Mouse (Mus musculus) intestine, embryonic 14.5 days (tissue): ENCODE measurements at regions not wholly inside any gene's neighbourhood (a gene's known extent, or its start where the extent isn't known, plus 50 kb on each side); places are given as distances from the start of the nearest gene placed in this dataset.
A peak's percentile ranks its signal among the peaks of the same experiment; 100 is the strongest.

Experiments used
- ATAC-seq: fragments of 200-750 bp; cut with Nextera tagmentation; replicated peaks from 2 replicates; pipeline ENCODE4 v1.8.0; 2017; ENCODE audit warnings: low read depth, moderate number of reproducible peaks, moderate TSS enrichment, moderate library complexity; ENCODE audit not compliant: low FRiP score, low TSS enrichment
- DNase-seq: peaks from one replicate; pipeline ENCODE4 v3.0.0-alpha.2; 2018; ENCODE audit warnings: low spot score
- H3K27ac ChIP-seq: fragments of 300-500 bp; sonication (generic); 2 replicates; pipeline ENCODE4 v1.5.1; 2014; ENCODE audit warnings: low read depth, mild to moderate bottlenecking, control low read depth
- H3K27me3 ChIP-seq: fragments of 300-500 bp; sonication (generic); replicated peaks from 2 replicates; pipeline ENCODE4 v1.6.1; 2014; ENCODE audit warnings: low read length, control low read depth; ENCODE audit not compliant: control insufficient read depth, insufficient read depth
- H3K36me3 ChIP-seq: fragments of 300-500 bp; sonication (generic); 2 replicates; pipeline ENCODE4 v1.6.1; 2014; ENCODE audit warnings: low read length, control low read depth; ENCODE audit not compliant: control insufficient read depth, insufficient read depth
- H3K4me1 ChIP-seq: fragments of 300-500 bp; sonication (generic); replicated peaks from 2 replicates; pipeline ENCODE4 v1.6.1; 2014; ENCODE audit warnings: low read length, control low read depth, mixed read lengths; ENCODE audit not compliant: control insufficient read depth, insufficient read depth
- H3K4me2 ChIP-seq: fragments of 300-500 bp; sonication (generic); 2 replicates; pipeline ENCODE4 v1.6.1; 2014; ENCODE audit warnings: low read length
- H3K4me3 ChIP-seq: fragments of 300-500 bp; sonication (generic); 2 replicates; pipeline ENCODE4 v1.5.1; 2014; ENCODE audit warnings: low read depth, low read length, control low read depth, mixed read lengths
- H3K9ac ChIP-seq: fragments of 300-500 bp; sonication (generic); 2 replicates; pipeline ENCODE4 v1.6.1; 2014; ENCODE audit warnings: mild to moderate bottlenecking, low read length
- H3K9me3 ChIP-seq: fragments of 300-500 bp; sonication (generic); 2 replicates; pipeline ENCODE4 v1.6.1; 2016; ENCODE audit warnings: low read length, control low read depth; ENCODE audit not compliant: control insufficient read depth
- WGBS: fragments of 180-500 bp; shearing (Covaris S2); extraction: QIAGEN DNeasy Blood & Tissue Kit; methylation state at CpG from one replicate; pipeline ENCODE4 v1.1.7; 2014; 5-methylcytosine and 5-hydroxymethylcytosine counted together

DNA sequence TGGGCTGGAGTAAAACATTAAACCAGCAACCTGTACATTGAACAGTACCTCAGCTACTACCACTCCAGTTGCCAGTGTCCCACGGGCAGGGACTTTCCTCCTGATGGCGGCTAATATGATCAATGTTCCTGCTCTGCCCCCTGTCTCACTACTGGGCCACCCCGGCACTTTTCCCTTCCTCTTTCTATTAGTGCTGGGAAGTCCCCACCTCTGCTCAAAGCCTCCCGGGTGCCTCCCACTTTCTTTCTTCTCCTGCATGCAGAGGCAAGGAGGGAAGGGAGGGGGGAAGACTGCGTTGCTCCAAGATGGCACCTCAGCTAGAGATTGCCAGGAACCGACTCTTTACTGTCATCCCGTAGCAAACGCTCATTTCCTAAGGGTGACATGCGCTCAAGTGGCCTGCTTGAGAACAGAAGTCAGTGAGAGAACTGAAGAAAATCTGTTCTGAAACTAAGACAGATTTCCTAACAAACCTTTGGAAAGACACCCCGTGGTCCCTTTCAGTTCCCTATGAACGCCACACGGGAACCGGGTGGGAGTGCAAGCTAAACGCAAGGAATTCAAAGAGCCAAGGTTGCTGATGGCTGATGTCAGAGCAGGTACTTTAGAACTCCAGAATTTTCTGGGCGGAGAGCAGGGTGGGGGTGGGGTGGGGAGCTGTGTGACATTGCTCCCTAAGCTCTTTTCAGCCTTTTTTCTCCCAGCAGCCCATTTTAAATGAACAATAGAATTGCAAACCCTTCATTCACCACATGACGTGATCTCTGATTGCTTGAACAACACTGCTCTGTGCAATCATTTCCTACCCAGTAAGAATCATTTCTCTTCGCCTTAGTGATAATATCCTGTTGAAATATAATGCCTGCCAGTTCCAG, 96.2 kb upstream of the Med14 start:
- peak overlapping the region; percentile 25 for H3K4me3 ChIP-seq
- peak overlapping the region; percentile 41 for H3K9ac ChIP-seq
- H3K36me3 ChIP-seq: no peaks in the 10 kb centered on the region
- peak overlapping the region; percentile 71 for H3K27ac ChIP-seq
- H3K4me1 ChIP-seq: no peaks in the 10 kb centered on the region
- ATAC-seq (no peak), DNase-seq (peak; percentile 70)
- 0 out of 2 replicates have a peak, but pooled peaks cover 2% of the 10 kb centered on the region for H3K27me3 ChIP-seq
- H3K4me2 ChIP-seq: peak overlapping the region; percentile 44
- WGBS: 21% methylated on average over 17 of the region's 17 CpGs
- no peaks in the 10 kb centered on the region for H3K9me3 ChIP-seq

DNA sequence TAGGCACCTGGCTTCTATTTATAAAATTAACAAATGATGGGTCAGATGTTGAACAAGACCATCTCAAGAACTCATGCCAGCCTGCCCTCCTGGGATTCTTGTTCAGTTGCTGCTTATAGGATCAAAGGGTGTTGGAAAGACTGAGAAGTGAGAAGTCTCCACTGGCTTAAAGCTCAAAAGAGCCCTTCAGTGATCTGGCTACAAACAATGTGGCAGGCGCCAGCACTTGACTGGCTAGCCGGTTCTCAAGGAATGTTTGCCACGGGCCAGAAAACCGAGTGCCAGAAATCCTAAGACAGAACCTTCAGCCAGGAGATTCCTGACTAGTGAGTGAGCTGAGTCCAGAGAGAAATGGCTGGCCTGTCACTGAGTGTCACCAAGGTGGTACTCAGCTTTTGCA, 93.6 kb upstream of the Med14 start:
- no peak for ATAC-seq
- no peak for DNase-seq
- Histone ChIP-seq H3K27ac (no peak overlapping the region), H3K4me3 (no peak overlapping the region), H3K36me3 (no peaks in the 10 kb centered on the region), H3K4me1 (no peaks in the 10 kb centered on the region), H3K4me2 (no peak overlapping the region), H3K27me3 (0 out of 2 replicates have a peak, but pooled peaks cover 2% of the 10 kb centered on the region), H3K9ac (no peak overlapping the region), H3K9me3 (no peaks in the 10 kb centered on the region)
- 67% methylated on average over 4 of the region's 4 CpGs for WGBS

DNA sequence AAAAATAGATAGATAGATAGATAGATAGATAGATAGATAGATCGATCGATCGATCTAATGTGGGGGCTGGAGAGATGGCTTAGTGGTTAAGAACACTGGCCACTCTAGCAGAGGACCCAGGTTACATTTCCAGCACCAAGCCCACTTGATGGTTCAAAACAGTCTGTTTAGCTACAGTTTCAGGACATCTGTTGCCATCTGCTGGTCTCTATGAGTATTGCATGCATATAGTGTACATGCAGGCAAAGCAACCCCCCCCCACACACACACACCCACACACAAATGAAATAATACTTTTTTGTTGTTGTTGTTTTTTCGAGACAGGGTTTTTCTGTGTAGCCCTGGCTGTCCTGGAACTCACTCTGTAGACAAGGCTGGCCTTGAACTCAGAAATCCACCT, 89.8 kb upstream of the Med14 start:
- Histone ChIP-seq H3K36me3 (no peaks in the 10 kb centered on the region), H3K4me2 (no peak overlapping the region), H3K4me1 (no peaks in the 10 kb centered on the region), H3K27me3 (0 out of 2 replicates have a peak, but pooled peaks cover 2% of the 10 kb centered on the region), H3K4me3 (no peak overlapping the region), H3K9me3 (no peaks in the 10 kb centered on the region), H3K27ac (no peak overlapping the region), H3K9ac (no peak overlapping the region)
- WGBS: 72% methylated on average over 4 of the region's 4 CpGs
- DNase-seq: no peak
- no peak for ATAC-seq

DNA sequence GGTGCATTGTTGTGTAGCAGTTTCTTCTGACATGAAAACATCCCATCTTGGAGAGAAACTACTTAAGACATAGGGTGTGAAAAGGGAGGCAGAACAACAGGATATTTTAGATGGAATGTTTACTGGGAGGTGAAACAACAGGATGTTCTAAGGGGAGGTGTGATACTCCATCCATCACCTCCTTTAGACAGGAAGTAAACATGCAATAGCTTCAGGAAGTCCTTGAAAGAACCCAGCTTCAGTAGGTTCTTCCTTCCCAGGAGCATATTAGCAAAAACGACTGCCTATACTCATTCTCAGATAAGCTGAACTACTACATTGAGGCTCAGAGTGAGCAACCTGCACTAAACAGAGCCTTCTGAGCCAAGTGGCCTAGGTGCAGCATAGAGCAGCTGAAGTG, 82.6 kb upstream of the Med14 start:
- no peak for DNase-seq
- H3K27ac ChIP-seq: no peak overlapping the region
- no peaks in the 10 kb centered on the region for H3K9me3 ChIP-seq
- H3K9ac ChIP-seq: no peak overlapping the region
- H3K27me3 ChIP-seq: no peaks in the 10 kb centered on the region
- no peaks in the 10 kb centered on the region; the same call in 1 of the 2 replicates for H3K4me1 ChIP-seq
- ATAC-seq: no peak
- no peak overlapping the region for H3K4me2 ChIP-seq
- H3K36me3 ChIP-seq: no peaks in the 10 kb centered on the region
- 22% methylated on average over 1 of the region's 1 CpGs for WGBS
- H3K4me3 ChIP-seq: no peak overlapping the region

DNA sequence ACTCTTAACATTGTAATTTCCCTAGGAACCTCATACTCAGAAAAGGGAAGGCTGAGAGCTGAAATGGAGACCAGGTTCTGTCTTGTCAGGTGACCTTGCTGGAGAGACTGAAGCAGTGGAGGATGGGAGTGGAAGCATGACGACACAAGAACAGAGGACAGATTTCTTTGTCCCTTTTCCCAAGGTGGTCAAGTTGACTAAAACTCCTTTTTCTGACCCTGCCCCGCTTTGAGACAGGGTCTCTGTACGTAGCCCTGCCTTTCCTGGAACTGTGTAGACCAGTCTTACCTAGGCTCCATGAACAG, 79.1 kb upstream of the Med14 start:
- H3K4me3 ChIP-seq: no peak overlapping the region
- ATAC-seq (no peak), DNase-seq (no peak)
- no peaks in the 10 kb centered on the region for H3K36me3 ChIP-seq
- no peaks in the 10 kb centered on the region for H3K27me3 ChIP-seq
- H3K27ac ChIP-seq: 0 out of 2 replicates have a peak overlapping the region, but pooled peaks have one; percentile 70
- H3K4me2 ChIP-seq: no peak overlapping the region
- no peak overlapping the region for H3K9ac ChIP-seq
- WGBS: 81% methylated on average over 3 of the region's 3 CpGs
- H3K9me3 ChIP-seq: no peaks in the 10 kb centered on the region
- peaks cover 4% of the 10 kb centered on the region; the same call in 1 of the 2 replicates for H3K4me1 ChIP-seq

DNA sequence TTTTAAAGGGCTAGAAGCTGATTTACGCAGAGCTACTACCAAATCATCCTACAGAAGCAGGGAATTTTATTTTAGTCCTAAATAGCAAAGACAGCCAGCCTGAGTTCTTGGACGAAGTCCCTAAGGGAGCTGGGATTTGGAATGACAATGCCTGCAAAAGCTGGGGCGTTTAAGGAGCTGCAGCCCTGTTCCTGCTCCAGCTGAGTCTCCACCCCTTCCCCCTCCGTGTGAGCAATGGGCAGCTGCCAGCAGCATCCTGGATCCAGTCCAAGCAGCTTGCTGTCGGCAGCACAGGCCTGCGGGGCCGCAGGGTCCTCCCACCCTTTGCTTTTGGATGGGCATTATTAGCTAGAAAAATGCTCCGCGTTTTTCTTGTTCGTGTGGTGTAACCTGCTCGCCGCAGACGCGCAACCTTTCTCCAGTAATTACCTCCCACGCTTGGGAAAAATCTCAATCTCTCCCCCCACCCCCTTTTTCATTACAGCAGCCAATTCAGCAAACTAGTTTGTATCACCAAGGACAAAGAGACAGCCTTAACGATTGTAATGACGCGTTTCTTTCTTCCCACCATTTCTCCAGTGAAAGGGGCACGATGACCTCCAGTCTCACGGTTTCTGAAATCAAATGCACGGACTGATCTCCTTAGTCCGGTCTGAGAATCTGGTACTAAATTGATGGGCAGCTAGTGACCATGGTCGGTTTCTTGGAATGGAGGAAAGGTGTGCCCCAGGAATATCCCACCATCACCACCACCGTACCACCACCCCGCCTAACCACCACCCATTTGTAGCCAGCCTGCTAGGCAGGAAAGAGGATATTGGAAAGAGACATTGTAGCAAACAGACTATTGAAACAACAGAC, 78.5 kb upstream of the Med14 start:
- no peaks in the 10 kb centered on the region for H3K36me3 ChIP-seq
- H3K9me3 ChIP-seq: no peaks in the 10 kb centered on the region
- no peaks in the 10 kb centered on the region for H3K27me3 ChIP-seq
- H3K9ac ChIP-seq: 0 out of 2 replicates have a peak overlapping the region, but pooled peaks have one; percentile 3
- ATAC-seq: peak; percentile 79; the same call in 1 of the 2 replicates
- peak; percentile 76 for DNase-seq
- H3K4me2 ChIP-seq: peak overlapping the region; percentile 42
- H3K27ac ChIP-seq: peak overlapping the region; percentile 70
- WGBS: 18% methylated on average over 25 of the region's 25 CpGs
- H3K4me1 ChIP-seq: peaks cover 4% of the 10 kb centered on the region; the same call in 1 of the 2 replicates
- peak overlapping the region; percentile 15 for H3K4me3 ChIP-seq

DNA sequence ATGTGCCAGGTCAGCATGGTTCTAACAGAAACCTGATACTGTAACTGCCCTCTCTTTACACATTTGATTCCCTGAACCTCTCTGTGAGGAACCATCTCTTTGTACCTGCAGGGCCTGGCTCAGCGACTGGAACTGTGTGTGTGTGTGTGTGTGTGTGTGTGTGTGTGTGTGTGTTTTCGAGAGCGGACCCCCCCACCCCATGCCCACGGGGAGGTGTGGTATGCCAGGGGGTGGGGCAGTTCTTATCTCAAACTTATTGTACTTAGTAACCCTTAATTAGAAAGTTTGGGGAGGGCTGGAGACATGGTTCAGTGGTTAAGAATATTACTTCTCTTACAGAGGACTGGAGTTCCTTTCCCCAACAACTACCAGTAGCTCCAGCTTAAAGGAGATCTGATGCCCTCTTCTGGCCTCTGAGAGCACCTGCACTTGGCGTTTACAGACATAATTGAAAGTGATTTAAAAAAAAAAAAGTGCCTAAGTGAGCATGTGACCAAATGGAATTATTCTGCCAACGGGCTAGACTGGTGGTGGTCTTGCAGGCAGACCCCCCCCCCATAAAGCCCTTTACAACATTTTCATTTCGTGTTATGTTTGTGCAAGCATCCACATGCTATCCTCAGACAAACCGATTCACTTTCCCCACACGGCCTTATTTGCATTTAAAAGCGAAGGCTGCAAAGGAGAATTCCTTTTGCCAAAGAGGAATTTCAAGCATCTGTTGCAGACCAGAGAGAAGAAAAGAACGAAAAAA, 77.7 kb upstream of the Med14 start:
- WGBS: 25% methylated on average over 11 of the region's 11 CpGs
- DNase-seq (peak; percentile 53), ATAC-seq (peak; percentile 63; the same call in 1 of the 2 replicates)
- H3K27ac ChIP-seq: peak overlapping the region; percentile 70
- no peak overlapping the region for H3K9ac ChIP-seq
- H3K4me2 ChIP-seq: peak overlapping the region; percentile 42
- H3K4me3 ChIP-seq: peak overlapping the region; percentile 15
- no peaks in the 10 kb centered on the region for H3K9me3 ChIP-seq
- H3K4me1 ChIP-seq: peaks cover 4% of the 10 kb centered on the region; the same call in 1 of the 2 replicates
- no peaks in the 10 kb centered on the region for H3K36me3 ChIP-seq
- H3K27me3 ChIP-seq: no peaks in the 10 kb centered on the region

DNA sequence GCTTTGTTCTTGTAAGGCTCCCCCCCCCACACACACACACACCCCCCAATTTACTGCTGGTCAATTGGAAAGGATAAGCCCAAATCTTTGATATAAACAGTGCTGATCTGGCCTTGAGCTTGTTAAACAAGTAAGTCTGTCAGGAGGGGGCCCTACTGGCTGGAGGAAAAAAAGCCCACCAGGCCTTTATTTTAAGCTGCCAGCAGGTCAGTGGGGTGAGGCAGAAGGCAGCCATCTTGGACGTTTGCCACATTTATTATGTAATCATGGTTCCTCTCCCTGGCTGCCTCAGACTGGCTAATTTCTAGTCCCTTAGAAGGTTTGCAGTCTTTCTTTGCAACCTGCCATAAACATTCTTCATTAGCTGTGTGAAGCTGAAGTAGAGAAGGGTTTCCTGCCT, 75.9 kb upstream of the Med14 start:
- peaks cover 4% of the 10 kb centered on the region; the same call in 1 of the 2 replicates for H3K4me1 ChIP-seq
- H3K27ac ChIP-seq: no peak overlapping the region
- no peak overlapping the region for H3K4me3 ChIP-seq
- no peaks in the 10 kb centered on the region for H3K27me3 ChIP-seq
- H3K9ac ChIP-seq: no peak overlapping the region
- DNase-seq (no peak), ATAC-seq (no peak)
- H3K4me2 ChIP-seq: no peak overlapping the region
- WGBS: 20% methylated on average over 1 of the region's 1 CpGs
- H3K36me3 ChIP-seq: no peaks in the 10 kb centered on the region
- H3K9me3 ChIP-seq: no peaks in the 10 kb centered on the region
